Comparison of ENCODE assay signal across 8 mouse cellular contexts in genomic region chr3:122293954-122294850, GRCm38 (mm10). TPM values are rescaled to one million over a fixed set of nuclear protein-coding genes. Genes with fewer than 3 reads are reported as not detected.
A peak's percentile ranks its signal among the peaks of the same experiment; 100 is the strongest.
DNase-seq lines count a peak whose midpoint lies in the region; ATAC-seq lines count a peak whose summit lies in the region.

TSS of gene Bcar3 (plus strand) at chr3:122294136.

- peaks cover 32% of the 10 kb centered on the region for H3K4me1 ChIP-seq in erythroblast, embryonic 14.5 days (ENCODE audit: control insufficient read depth)
- H3K4me1 ChIP-seq in midbrain, embryonic 11.5 days (ENCODE audit: control insufficient read depth, insufficient read depth, low read length): peaks cover 21% of the 10 kb centered on the region

- no peaks in the 10 kb centered on the region for H3K9me3 ChIP-seq in erythroblast, embryonic 14.5 days (ENCODE audit: control insufficient read depth, low read length)
- H3K9me3 ChIP-seq in midbrain, embryonic 11.5 days (ENCODE audit: control insufficient read depth, low read length): no peaks in the 10 kb centered on the region

- H3K4me2 ChIP-seq in midbrain, embryonic 11.5 days: peak within 1 kb of the TSS; percentile 71

- peak; percentile 91 for DNase-seq in embryo, embryonic 9.5 days (ENCODE audit: extremely low spot score)
- peak; percentile 99 for DNase-seq in heart, adult 11 months
- DNase-seq in kidney, adult 11 months: peak; percentile 91
- peak; percentile 96 for DNase-seq in left cerebral cortex, postnatal 4 days
- peak; percentile 98 for DNase-seq in midbrain, embryonic 11.5 days (ENCODE audit: low spot score, missing footprints)
- peak; percentile 87 for DNase-seq in skeletal muscle tissue, adult 2 months (ENCODE audit: low read depth, low spot score)

- no peak for ATAC-seq in erythroblast, adult 5-6 weeks (replicated peaks; ENCODE audit: low FRiP score, poor library complexity, severe bottlenecking)
- ATAC-seq in midbrain, embryonic 11.5 days (ENCODE audit: low FRiP score): peak; percentile 86

- peak within 1 kb of the TSS; percentile 85 for H3K4me3 ChIP-seq in erythroblast, embryonic 14.5 days (replicated peaks)
- peak within 1 kb of the TSS; percentile 88 for H3K4me3 ChIP-seq in midbrain, embryonic 11.5 days (ENCODE audit: low read depth, low read length)

- no peaks in the 10 kb centered on the region for H3K36me3 ChIP-seq in erythroblast, embryonic 14.5 days (ENCODE audit: control insufficient read depth)
- H3K36me3 ChIP-seq in midbrain, embryonic 11.5 days (ENCODE audit: control insufficient read depth, insufficient read depth, low read length): no peaks in the 10 kb centered on the region

- H3K27me3 ChIP-seq in erythroblast, embryonic 14.5 days (ENCODE audit: control insufficient read depth): peaks cover 53% of the 10 kb centered on the region
- H3K27me3 ChIP-seq in midbrain, embryonic 11.5 days (ENCODE audit: control insufficient read depth, insufficient read depth, low read length): no peaks in the 10 kb centered on the region

- H3K9ac ChIP-seq in midbrain, embryonic 11.5 days (ENCODE audit: low read length): peak within 1 kb of the TSS; percentile 97

- WGBS in midbrain, embryonic 11.5 days: 5% methylated on average over 37 of the region's 37 CpGs

- H3K27ac ChIP-seq in midbrain, embryonic 11.5 days (ENCODE audit: low read depth, low read length): peak within 1 kb of the TSS; percentile 98

- intact Hi-C loops in left cerebral cortex, postnatal 4 days (cut with DNase I): no loop called here

RNA-seq across cellular contexts. Expression of gene Bcar3, which starts in this region (rescaled TPM):
- polyA plus RNA-seq in erythroblast, embryonic 14.5 days (2012): 0.04 TPM in 1 of 2 replicates, not detected in the other
- 1.3 TPM in 1 of 2 replicates, not detected in the other for total RNA-seq in erythroblast, adult 5-6 weeks (2015; ENCODE audit: low replicate concordance)
- 0.34 and 0.70 TPM in 2 replicates for total RNA-seq in erythroblast, adult 5-6 weeks (2017; ENCODE audit: low replicate concordance)
- 1 to 10 TPM; 4.7 to 7.0 TPM for total RNA-seq in left cerebral cortex, postnatal 4 days (2021)
- 16.6 and 16.7 TPM in 2 replicates for polyA plus RNA-seq in midbrain, embryonic 11.5 days (2014; fragmentation: Nextera tagmentation; extraction: Ambion mirVana)

Comparison
In these comparisons a context has a peak if more than half of its experiments do, and no peak if none do; other contexts are left out.
1. RNA of gene Bcar3 (polyA plus RNA-seq): 16.6 to 16.7 TPM in midbrain, embryonic 11.5 days; 0.04 TPM in erythroblast, embryonic 14.5 days; every median in the first group is over 10 times any median in the second.
2. Peak in every context shown above with its lines, with median percentiles within 50 percentile points of each other: DNase-seq.